Mouse (Mus musculus) megakaryocyte, embryonic 14.5 days (primary cell): ENCODE results near the gene Emc10.

ENCODE experiments used
- FLI1 ChIP-seq: IDR thresholded peaks from 2 replicates; pipeline ENCODE4 v1.6.1; 2012; ENCODE audit warnings: low read length, inconsistent platforms, mixed read lengths
- GATA1 ChIP-seq: IDR thresholded peaks from 3 replicates; pipeline ENCODE4 v1.6.1; 2012; ENCODE audit warnings: mixed read lengths, low read length, inconsistent platforms, borderline replicate concordance

- no peak for TF ChIP-seq GATA1
- TF ChIP-seq FLI1, result no peak
Measured at GRCm38 (mm10) chr7:44486927-44487575, 9.3 kb downstream of the Emc10 start.
